Mouse (Mus musculus) kidney, embryonic 15.5 days (tissue): ENCODE data around the gene Icam4. TPM values are rescaled to one million over a fixed set of nuclear protein-coding genes. Genes with fewer than 3 reads are reported as not detected.
"Not testable (repeated sequence)": the region's sequence is repeated elsewhere in the genome, so short reads cannot be mapped to it uniquely, and the experiment has no call there.

ENCODE experiments used
- ATAC-seq: fragments of 200-750 bp; cut with Nextera tagmentation; replicated peaks from 2 replicates; pipeline ENCODE4 v1.8.0; 2017; ENCODE audit warnings: moderate TSS enrichment; ENCODE audit not compliant: low FRiP score
- H3K27ac ChIP-seq: fragments of 300-500 bp; sonication (generic); 2 replicates; pipeline ENCODE4 v1.5.1; 2015; ENCODE audit warnings: mild to moderate bottlenecking, inconsistent platforms
- H3K27me3 ChIP-seq: fragments of 300-500 bp; sonication (generic); 2 replicates; pipeline ENCODE4 v1.6.1; 2015; ENCODE audit warnings: inconsistent platforms
- H3K36me3 ChIP-seq: fragments of 300-500 bp; sonication (generic); 2 replicates; pipeline ENCODE4 v1.6.1; 2015; ENCODE audit warnings: inconsistent platforms
- H3K4me1 ChIP-seq: fragments of 300-500 bp; sonication (generic); 2 replicates; pipeline ENCODE4 v1.6.1; 2015; ENCODE audit warnings: inconsistent platforms
- H3K4me2 ChIP-seq: fragments of 300-500 bp; sonication (generic); 2 replicates; pipeline ENCODE4 v1.6.1; 2015; ENCODE audit warnings: moderate library complexity, mild to moderate bottlenecking, inconsistent platforms
- H3K4me3 ChIP-seq: fragments of 300-500 bp; sonication (generic); replicated peaks from 2 replicates; pipeline ENCODE4 v1.5.1; 2015; ENCODE audit warnings: mild to moderate bottlenecking, inconsistent platforms
- H3K9ac ChIP-seq: fragments of 300-500 bp; sonication (generic); 2 replicates; pipeline ENCODE4 v1.6.1; 2015; ENCODE audit warnings: mild to moderate bottlenecking, inconsistent platforms
- H3K9me3 ChIP-seq: fragments of 300-500 bp; sonication (generic); replicated peaks from 2 replicates; pipeline ENCODE4 v1.6.1; 2016; ENCODE audit warnings: inconsistent platforms
- WGBS: fragments of 180-500 bp; shearing (Covaris S2); methylation state at CpG from one replicate; pipeline ENCODE4 v1.1.7; 2015; ENCODE audit warnings: mixed read lengths; 5-methylcytosine and 5-hydroxymethylcytosine counted together
- polyA plus RNA-seq: library from polyadenylated mRNA; unstranded; fragments of >200 nt; fragmentation: Nextera tagmentation; extraction: Ambion mirVana; gene quantifications from 2 replicates; pipeline ENCODE4 v1.2.1, GENCODE M21; 2015

The Icam4 gene
- polyA plus RNA-seq = 2.0 and 2.7 TPM in 2 replicates

DNA sequence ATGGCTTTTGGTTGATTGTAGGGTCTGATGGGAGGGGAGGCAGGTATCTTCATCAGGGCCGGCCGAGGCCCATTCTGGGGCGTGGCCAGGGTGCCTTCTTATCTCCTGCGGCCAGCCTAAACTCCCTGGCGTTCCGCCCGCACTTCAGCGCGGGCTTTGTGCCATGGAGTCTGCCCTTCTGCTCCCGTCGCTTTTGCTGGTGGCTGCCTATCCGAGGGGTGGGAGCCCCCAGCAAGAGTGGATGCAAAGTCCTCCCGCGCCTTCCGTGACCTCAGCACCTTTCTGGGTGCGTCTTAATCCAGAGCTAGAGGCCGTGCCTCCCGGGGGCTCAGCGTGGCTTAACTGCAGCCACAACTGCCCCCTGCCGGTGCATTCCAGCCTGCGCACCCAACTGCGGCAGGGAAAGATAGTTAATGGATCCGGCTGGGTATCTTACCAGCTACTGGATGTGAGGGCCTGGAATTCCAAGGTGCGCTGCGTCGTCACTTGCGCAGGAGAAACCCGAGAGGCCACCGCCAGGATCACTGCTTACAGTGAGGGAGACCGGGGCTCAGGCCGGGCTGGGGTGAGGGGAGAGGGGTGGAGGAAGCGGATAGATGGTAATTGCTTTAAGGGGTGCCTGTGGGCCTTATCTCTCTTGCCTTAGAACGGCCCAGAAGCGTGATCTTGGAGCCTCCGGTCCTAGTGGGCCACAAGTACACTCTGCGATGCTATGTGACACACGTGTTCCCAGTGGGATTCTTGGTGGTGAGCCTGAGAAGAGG, at the start of gene Icam4:
Icam4 (plus strand) TSS at position 83 of the 764 bp plus-strand sequence.
- no peak within 1 kb of the TSS for H3K27ac ChIP-seq
- H3K9ac ChIP-seq = peak within 1 kb of the TSS; percentile 46
- WGBS = 3% methylated on average over 37 of the region's 37 CpGs
- H3K27me3 ChIP-seq = peaks cover 59% of the 10 kb centered on the region
- peaks cover 50% of the 10 kb centered on the region for H3K4me1 ChIP-seq
- H3K4me2 ChIP-seq = peak within 1 kb of the TSS; percentile 98
- ATAC-seq = peak; percentile 34; the same call in 1 of the 2 replicates
- no peaks in the 10 kb centered on the region for H3K36me3 ChIP-seq
- H3K9me3 ChIP-seq = no peaks in the 10 kb centered on the region
- H3K4me3 ChIP-seq = peak within 1 kb of the TSS; percentile 58

DNA sequence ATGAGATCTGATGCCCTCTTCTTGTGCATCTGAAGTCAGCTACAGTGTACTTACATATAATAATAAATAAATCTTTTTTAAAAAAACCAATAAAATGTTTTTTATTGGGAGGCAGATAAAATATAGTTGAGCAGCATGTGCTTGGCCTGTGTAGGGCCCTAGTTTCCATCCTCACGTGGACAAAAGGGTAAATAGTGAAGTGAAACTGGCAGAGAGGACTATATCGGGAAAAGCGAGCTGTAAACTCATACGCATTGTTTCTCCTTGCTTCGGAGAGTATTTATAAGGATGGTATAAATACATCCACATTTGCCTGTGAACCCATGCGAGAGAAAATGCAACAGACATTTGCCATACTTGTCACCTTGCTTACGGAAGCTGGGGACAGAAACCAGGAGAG, 49.4 kb upstream of the Icam4 start:
- Histone ChIP-seq H3K27ac (no peak overlapping the region), H3K4me1 (peaks cover 36% of the 10 kb centered on the region), H3K4me3 (no peak overlapping the region), H3K9ac (no peak overlapping the region), H3K27me3 (no peaks in the 10 kb centered on the region), H3K36me3 (no peaks in the 10 kb centered on the region), H3K4me2 (no peak overlapping the region), H3K9me3 (no peaks in the 10 kb centered on the region)
- 82% methylated on average over 7 of the region's 7 CpGs for WGBS
- ATAC-seq = no peak

DNA sequence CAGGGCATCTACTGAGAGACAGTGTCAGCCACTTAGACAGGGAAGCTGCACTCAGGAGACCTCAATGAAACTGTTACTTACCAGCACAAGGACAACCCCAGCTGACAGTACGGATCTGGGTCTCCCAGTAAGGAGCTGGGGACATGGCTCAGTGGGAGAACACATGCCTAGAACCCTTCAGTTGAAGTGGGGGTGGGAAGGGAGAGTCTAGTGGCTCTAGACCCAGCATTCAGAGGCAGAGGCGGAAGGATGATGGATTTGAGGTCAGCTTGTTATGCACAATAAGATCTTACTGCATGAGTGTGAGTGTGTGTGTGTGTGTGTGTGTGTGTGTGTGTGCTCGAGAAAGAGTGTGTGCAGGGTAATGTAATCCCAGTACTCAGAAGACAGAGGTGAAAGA, 47.0 kb upstream of the Icam4 start:
- Histone ChIP-seq H3K9ac (no peak overlapping the region), H3K27me3 (no peaks in the 10 kb centered on the region), H3K36me3 (no peaks in the 10 kb centered on the region), H3K4me2 (no peak overlapping the region), H3K4me1 (peaks cover 18% of the 10 kb centered on the region), H3K4me3 (no peak overlapping the region), H3K27ac (no peak overlapping the region), H3K9me3 (no peaks in the 10 kb centered on the region)
- WGBS = 70% methylated on average over 3 of the region's 3 CpGs
- ATAC-seq = no peak

DNA sequence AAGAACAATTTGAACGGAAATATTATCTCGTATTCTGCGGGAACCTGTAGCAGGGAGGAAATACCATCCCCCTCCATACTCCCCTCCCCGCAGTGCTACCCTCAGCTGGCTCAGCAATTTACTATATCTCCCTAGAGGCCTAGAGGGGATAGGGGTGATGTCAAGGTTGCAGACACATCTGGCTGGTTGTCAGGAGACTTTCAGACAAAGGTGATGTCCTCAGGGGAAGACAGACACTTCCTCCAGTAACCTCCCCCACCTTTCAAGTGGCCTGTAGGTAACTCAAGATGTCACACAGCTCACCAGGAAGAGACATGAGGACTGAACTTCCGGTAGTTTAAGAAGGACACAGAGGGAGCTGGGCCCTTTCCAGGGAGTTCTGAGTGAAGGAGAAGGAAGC, 46.0 kb upstream of the Icam4 start:
- Histone ChIP-seq H3K27me3 (no peaks in the 10 kb centered on the region), H3K4me3 (no peak overlapping the region), H3K27ac (0 out of 2 replicates have a peak overlapping the region, but pooled peaks have one; percentile 34), H3K4me1 (peaks cover 24% of the 10 kb centered on the region), H3K9me3 (no peaks in the 10 kb centered on the region), H3K4me2 (no peak overlapping the region), H3K9ac (no peak overlapping the region), H3K36me3 (no peaks in the 10 kb centered on the region)
- no peak for ATAC-seq
- 26% methylated on average over 5 of the region's 5 CpGs for WGBS

DNA sequence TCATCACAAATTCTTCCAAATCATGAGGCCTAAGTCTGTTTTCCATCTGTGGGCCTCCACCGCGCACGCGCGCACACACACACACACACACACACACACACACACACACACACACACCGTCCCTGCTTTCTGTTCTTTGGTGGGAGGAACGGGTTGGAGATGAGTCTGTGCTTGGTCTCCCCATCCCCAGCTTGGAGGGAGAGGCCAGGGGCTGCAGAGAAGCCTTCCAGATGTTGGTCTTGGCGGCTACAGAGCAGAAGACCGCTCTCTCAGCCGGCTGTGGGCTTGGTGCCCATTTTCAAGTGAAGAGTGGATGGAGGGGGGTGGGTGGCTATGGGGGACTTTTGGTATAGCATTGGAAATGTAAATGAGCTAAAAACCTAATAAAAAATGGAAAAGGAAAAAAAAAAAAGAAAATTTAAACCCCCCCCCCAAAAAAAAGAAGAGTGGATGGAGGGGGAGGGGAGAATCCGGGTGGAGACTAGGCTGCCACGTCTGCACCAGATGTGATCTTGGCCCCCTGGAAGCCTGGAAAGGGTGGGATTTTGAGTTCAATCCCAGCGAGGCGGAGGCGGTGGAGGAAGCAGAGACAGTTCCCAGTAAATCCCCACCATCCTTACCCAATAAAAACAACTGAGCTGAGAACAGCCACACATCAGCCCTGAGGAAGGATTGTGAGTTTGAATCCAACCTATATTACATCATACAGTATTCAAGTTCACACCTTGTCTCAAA, 42.1 kb upstream of the Icam4 start:
- ATAC-seq = peak; percentile 48; the same call in 1 of the 2 replicates

DNA sequence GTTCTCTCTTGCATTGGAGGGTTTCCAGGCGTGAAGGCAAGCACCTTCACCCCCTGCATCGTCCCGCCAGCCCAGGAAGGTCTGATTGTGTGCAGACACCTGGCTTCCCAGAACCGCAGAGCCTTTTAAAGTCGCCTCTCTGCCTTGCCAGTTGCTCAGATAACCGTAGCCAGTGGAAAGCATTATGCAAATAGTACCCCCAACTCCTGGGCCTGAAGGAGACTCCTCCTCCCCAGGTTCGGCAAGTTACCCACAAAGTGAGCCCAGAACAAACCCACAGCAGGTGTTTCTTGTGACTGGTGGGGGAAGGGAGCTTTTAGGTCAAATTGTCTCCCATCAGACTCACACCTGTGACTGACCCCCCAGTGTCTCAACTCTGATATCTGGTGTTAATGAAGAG, 41.2 kb upstream of the Icam4 start:
- Histone ChIP-seq H3K4me3 (no peak overlapping the region), H3K9ac (no peak overlapping the region), H3K9me3 (no peaks in the 10 kb centered on the region), H3K4me2 (no peak overlapping the region), H3K4me1 (peaks cover 23% of the 10 kb centered on the region), H3K36me3 (no peaks in the 10 kb centered on the region), H3K27ac (peak overlapping the region; percentile 33; the same call in 1 of the 2 replicates), H3K27me3 (no peaks in the 10 kb centered on the region)
- ATAC-seq = no peak
- 24% methylated on average over 7 of the region's 7 CpGs for WGBS

More for the DNA sequence above, 42.1 kb upstream of the Icam4 start:
- peak overlapping the region; percentile 33 for H3K27ac ChIP-seq
- H3K9me3 ChIP-seq = no peaks in the 10 kb centered on the region
- H3K4me3 ChIP-seq = no peak overlapping the region
- H3K4me1 ChIP-seq = peaks cover 28% of the 10 kb centered on the region
- H3K27me3 ChIP-seq = no peaks in the 10 kb centered on the region
- H3K4me2 ChIP-seq = no peak overlapping the region
- WGBS = 56% methylated on average over 15 of the region's 15 CpGs
- no peaks in the 10 kb centered on the region for H3K36me3 ChIP-seq
- no peak overlapping the region for H3K9ac ChIP-seq

DNA sequence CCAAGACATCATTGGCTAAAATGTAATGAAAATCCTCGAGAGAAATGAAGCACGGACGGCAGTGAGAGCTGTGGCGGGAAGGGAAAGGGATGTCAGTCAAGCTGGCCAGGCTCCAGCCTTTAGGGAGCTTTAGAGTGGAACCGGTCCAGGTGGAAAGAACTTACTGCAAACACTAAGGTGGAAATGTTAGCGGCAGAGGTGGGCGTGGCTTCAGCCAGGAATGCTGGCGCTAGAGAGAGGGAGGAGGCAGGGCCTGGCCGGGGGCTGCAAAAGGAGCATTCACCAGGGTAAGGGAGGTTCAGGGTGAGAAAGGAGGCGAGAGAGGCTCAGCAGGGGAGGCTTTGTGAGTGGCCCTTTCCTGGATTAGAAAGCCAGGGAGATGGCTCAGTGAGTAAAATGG, 38.3 kb upstream of the Icam4 start:
- Histone ChIP-seq H3K9ac (peak overlapping the region; percentile 18; the same call in 1 of the 2 replicates), H3K27me3 (no peaks in the 10 kb centered on the region), H3K4me2 (peak overlapping the region; percentile 41), H3K36me3 (no peaks in the 10 kb centered on the region), H3K4me1 (peaks cover 21% of the 10 kb centered on the region), H3K4me3 (peak overlapping the region; percentile 6; the same call in 1 of the 2 replicates), H3K9me3 (no peaks in the 10 kb centered on the region), H3K27ac (peak overlapping the region; percentile 61; the same call in 1 of the 2 replicates)
- WGBS = 5% methylated on average over 10 of the region's 10 CpGs
- 0 out of 2 replicates have a peak, but pooled peaks have one; percentile 38 for ATAC-seq

DNA sequence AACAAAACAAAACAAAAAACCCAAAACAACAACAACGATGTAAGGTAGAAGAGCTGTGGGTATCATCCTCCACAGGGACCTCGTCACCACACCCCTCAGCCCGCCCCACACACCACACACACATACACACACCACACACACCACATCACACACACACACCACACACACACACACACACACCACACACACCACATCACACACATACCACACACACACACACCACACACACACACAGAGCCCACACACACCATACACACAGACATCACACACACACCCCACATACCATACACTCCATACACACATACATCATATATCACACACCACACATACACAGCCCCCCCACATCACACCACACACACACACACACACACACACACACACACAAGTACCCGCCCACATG, 37.6 kb upstream of the Icam4 start:
- Histone ChIP-seq H3K36me3 (no peaks in the 10 kb centered on the region), H3K4me3 (no peak overlapping the region), H3K4me2 (no peak overlapping the region), H3K9ac (no peak overlapping the region), H3K27ac (no peak overlapping the region), H3K4me1 (peaks cover 21% of the 10 kb centered on the region), H3K27me3 (no peaks in the 10 kb centered on the region), H3K9me3 (no peaks in the 10 kb centered on the region)
- WGBS = 100% methylated on average over 4 of the region's 4 CpGs
- ATAC-seq = no peak

DNA sequence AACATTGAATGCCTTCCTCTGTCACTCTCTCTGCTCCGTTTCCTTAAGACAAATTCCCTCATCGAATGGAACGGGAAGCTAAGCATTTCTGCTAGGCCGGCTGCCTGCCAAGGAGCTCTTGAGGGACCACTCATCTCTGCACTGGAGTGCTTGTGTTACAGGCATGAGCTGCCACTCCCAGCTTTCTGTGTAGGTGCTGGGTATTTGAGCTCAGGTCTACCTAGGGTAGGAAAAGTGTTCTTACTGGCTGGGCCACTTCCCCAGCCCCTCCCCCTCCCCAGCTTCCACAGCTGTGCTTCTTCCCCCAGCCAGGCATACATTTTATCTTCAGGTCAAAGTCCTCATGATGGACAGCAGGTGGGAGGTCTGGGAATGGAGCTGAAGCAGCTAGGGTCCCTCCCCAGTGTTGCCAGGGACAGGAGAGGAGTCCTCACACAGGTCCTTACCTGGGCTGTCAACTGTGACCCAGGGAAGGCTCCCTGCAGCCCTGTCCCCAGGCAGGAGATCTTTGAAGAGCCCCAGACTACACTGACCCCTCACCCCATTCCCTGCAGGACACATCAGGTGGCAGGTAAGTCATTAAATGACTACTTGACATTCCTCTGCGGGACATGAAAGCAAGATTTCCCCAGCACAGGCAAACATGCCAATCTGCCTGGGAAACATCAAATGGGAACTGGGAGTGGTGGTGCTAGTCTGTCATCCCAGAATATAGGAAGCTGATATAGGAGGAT, 35.8 kb upstream of the Icam4 start:
- Histone ChIP-seq H3K27ac (no peak overlapping the region; the same call in 1 of the 2 replicates), H3K4me1 (peaks cover 15% of the 10 kb centered on the region), H3K4me2 (no peak overlapping the region), H3K27me3 (no peaks in the 10 kb centered on the region), H3K9ac (no peak overlapping the region), H3K36me3 (no peaks in the 10 kb centered on the region), H3K4me3 (no peak overlapping the region), H3K9me3 (no peaks in the 10 kb centered on the region)
- ATAC-seq = peak; percentile 58
- WGBS = 46% methylated on average over 5 of the region's 5 CpGs

DNA sequence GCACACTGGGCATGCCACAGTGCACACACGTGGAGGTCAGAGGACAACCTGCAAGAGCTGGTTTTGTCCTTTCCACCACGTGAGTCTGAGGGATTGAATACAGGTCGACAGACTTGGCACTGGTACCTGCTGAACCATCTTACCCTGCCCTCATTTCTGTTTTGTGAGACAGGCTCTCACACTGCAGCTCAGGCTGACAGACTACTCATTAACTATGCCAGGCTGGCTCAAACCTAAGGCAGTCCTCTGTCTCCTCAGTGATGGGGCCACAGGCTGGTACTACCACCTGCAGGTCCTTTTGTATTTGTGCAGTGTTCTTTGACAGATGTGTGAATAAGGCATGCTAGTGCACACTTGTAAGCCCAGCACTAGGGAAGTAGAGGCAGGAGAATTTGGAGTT, 34.1 kb upstream of the Icam4 start:
- WGBS = 77% methylated on average over 3 of the region's 3 CpGs
- ATAC-seq = no peak
- H3K4me2 ChIP-seq = no peak overlapping the region
- H3K36me3 ChIP-seq = no peaks in the 10 kb centered on the region
- H3K4me3 ChIP-seq = no peak overlapping the region
- no peak overlapping the region for H3K9ac ChIP-seq
- no peaks in the 10 kb centered on the region for H3K9me3 ChIP-seq
- H3K4me1 ChIP-seq = peaks cover 15% of the 10 kb centered on the region
- no peaks in the 10 kb centered on the region for H3K27me3 ChIP-seq
- no peak overlapping the region for H3K27ac ChIP-seq

DNA sequence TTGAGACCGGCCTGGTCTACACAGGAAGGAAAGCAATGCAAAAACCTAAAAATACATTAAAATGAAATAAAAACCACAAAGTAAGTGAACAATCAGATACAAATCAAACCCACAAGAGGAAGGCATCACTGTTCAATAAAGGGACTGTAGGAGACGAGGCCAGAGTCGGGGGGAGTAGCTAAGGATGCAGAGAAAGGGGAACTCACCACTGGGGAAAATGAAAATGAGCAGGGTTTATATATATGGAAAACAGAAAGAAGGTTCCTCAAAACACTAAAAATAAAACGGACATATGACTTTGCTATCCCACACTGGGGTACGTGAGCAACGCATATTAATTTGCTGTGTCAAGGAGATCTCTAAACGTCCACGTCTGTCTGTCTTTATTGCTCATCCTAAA, 32.1 kb upstream of the Icam4 start:
- H3K4me3 ChIP-seq = no peak overlapping the region
- ATAC-seq = no peak
- 90% methylated on average over 8 of the region's 8 CpGs for WGBS
- H3K9ac ChIP-seq = no peak overlapping the region
- H3K27me3 ChIP-seq = no peaks in the 10 kb centered on the region
- H3K36me3 ChIP-seq = no peaks in the 10 kb centered on the region
- no peak overlapping the region for H3K4me2 ChIP-seq
- H3K27ac ChIP-seq = no peak overlapping the region
- H3K9me3 ChIP-seq = no peaks in the 10 kb centered on the region
- peaks cover 7% of the 10 kb centered on the region for H3K4me1 ChIP-seq

DNA sequence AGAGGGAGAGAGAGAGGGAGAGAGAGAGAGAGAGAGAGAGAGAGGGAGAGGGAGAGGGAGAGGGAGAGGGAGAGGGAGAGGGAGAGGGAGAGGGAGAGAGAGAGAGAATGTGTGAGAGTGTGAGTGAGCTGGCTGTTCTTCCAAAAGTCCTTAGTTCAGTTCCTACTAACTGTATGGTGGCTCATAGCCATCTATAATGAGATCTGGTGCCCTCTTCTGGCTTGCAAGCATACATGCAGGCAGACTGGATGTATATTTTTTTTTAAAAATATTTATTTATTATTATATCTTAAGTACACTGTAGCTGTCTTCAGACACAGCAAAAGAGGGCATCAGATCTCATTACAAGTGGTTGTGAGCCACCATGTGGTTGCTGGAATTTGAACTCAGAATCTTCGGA, 30.8 kb upstream of the Icam4 start:
- not testable (repeated sequence) for H3K4me2 ChIP-seq, H3K36me3 ChIP-seq, H3K4me3 ChIP-seq, H3K27me3 ChIP-seq, H3K9me3 ChIP-seq, H3K4me1 ChIP-seq, H3K27ac ChIP-seq, ATAC-seq, H3K9ac ChIP-seq
- WGBS = 77% methylated on average over 1 of the region's 1 CpGs
